Mouse (Mus musculus) liver, postnatal 0 days (tissue): ENCODE results near the gene Macrod2. TPM values are rescaled to one million over a fixed set of nuclear protein-coding genes. Genes with fewer than 3 reads are reported as not detected.

Source experiments
- ATAC-seq: fragments of 200-750 bp; cut with Nextera tagmentation; 2 replicates; pipeline ENCODE4 v1.8.0; 2017; ENCODE audit warnings: mild to moderate bottlenecking, moderate library complexity
- DNase-seq: peaks from one replicate; pipeline ENCODE4 v3.0.0-alpha.2; 2016
- H3K27ac ChIP-seq: fragments of 300-500 bp; sonication (generic); 2 replicates; pipeline ENCODE4 v1.5.1; 2014; ENCODE audit warnings: antibody characterized with exemption, moderate library complexity, mild to moderate bottlenecking, low read depth
- H3K27me3 ChIP-seq: fragments of 300-500 bp; sonication (generic); 2 replicates; pipeline ENCODE4 v1.6.1; 2014; ENCODE audit warnings: low read length, control low read depth, mixed read lengths; ENCODE audit not compliant: insufficient read depth
- H3K36me3 ChIP-seq: fragments of 300-500 bp; sonication (generic); replicated peaks from 2 replicates; pipeline ENCODE4 v1.6.1; 2014; ENCODE audit warnings: mild to moderate bottlenecking, control low read depth, low read length, moderate library complexity, mixed read lengths; ENCODE audit not compliant: insufficient read depth
- H3K4me1 ChIP-seq: fragments of 300-500 bp; sonication (generic); 2 replicates; pipeline ENCODE4 v1.6.1; 2014; ENCODE audit warnings: antibody characterized with exemption, mild to moderate bottlenecking, control low read depth; ENCODE audit not compliant: insufficient read depth
- H3K4me2 ChIP-seq: fragments of 300-500 bp; sonication (generic); 2 replicates; pipeline ENCODE4 v1.6.1; 2014; ENCODE audit warnings: low read depth, mild to moderate bottlenecking, low read length, moderate library complexity, mixed read lengths
- H3K4me3 ChIP-seq: fragments of 300-500 bp; sonication (generic); 2 replicates; pipeline ENCODE4 v1.5.1; 2014; ENCODE audit warnings: low read depth, low read length
- H3K9ac ChIP-seq: fragments of 300-500 bp; sonication (generic); replicated peaks from 2 replicates; pipeline ENCODE4 v1.6.1; 2014; ENCODE audit warnings: mild to moderate bottlenecking, moderate library complexity
- H3K9me3 ChIP-seq: fragments of 300-500 bp; sonication (generic); 2 replicates; pipeline ENCODE4 v1.6.1; 2016; ENCODE audit warnings: mild to moderate bottlenecking, control low read depth, low read length, mixed read lengths
- CTCF ChIP-seq: sonication (generic); IDR thresholded peaks from 2 replicates; pipeline ENCODE4 v1.5.1; 2016; ENCODE audit warnings: antibody characterized with exemption, low read depth
- EP300 ChIP-seq: IDR thresholded peaks from 2 replicates; pipeline ENCODE4 v1.6.1; 2016; ENCODE audit warnings: antibody characterized with exemption, low read depth, mild to moderate bottlenecking
- WGBS: fragments of 180-500 bp; shearing (Covaris S2); extraction: QIAGEN DNeasy Blood & Tissue Kit; methylation state at CpG from one replicate; pipeline ENCODE4 v1.1.7; 2014; ENCODE audit not compliant: insufficient replicate concordance; 5-methylcytosine and 5-hydroxymethylcytosine counted together
- polyA plus RNA-seq: library from polyadenylated mRNA; unstranded; fragments of >200 nt; fragmentation: Nextera tagmentation; extraction: Ambion mirVana; gene quantifications from 2 replicates; pipeline ENCODE4 v1.2.1, GENCODE M21; 2015

Macrod2 gene
- polyA plus RNA-seq, 1 experiment from 2014 or later = 9.3 TPM

DNA sequence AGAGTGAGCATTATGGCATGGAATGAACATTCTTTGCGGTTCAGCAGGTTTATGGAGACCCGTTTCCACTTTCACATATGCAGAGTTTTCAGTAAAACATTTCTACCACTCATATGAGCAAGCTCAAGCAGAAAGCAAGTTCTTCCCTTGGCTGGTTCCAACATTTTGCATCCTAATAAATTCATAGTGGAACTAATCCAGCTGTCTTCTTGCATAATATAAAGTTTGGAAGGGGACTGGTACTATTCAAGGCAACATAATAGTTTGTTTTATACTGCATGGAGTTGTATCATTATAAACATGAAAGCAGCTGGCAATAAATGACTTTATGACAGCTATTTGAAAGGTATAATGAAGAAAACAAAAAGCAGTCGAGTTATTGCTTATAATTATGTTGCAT is 1320.0 kb downstream of the Macrod2 start:
- 72% methylated on average over 3 of the region's 3 CpGs for WGBS

GRCm38 (mm10) chr2:141722531-141722930 is 1327.4 kb downstream of the Macrod2 start:
- Histone ChIP-seq H3K36me3 (no peaks in the 10 kb centered on the region), H3K9me3 (no peaks in the 10 kb centered on the region), H3K27me3 (no peaks in the 10 kb centered on the region), H3K4me1 (no peaks in the 10 kb centered on the region), H3K4me2 (no peak overlapping the region), H3K4me3 (no peak overlapping the region), H3K9ac (no peak overlapping the region), H3K27ac (no peak overlapping the region)
- 78% methylated on average over 3 of the region's 3 CpGs for WGBS
- ATAC-seq (no peak), DNase-seq (no peak)
- TF ChIP-seq EP300 (no peak), CTCF (no peak)

More for the DNA sequence above, 1320.0 kb downstream of the Macrod2 start:
- Histone ChIP-seq H3K4me1 (no peaks in the 10 kb centered on the region), H3K4me2 (no peak overlapping the region), H3K9me3 (no peaks in the 10 kb centered on the region), H3K4me3 (no peak overlapping the region), H3K9ac (no peak overlapping the region), H3K27me3 (no peaks in the 10 kb centered on the region), H3K36me3 (no peaks in the 10 kb centered on the region), H3K27ac (no peak overlapping the region)
- DNase-seq (no peak), ATAC-seq (no peak)
- no peak for TF ChIP-seq EP300
- TF ChIP-seq CTCF = no peak

GRCm38 (mm10) chr2:141728998-141729397 is 1333.9 kb downstream of the Macrod2 start:
- no peak overlapping the region for H3K4me3 ChIP-seq

GRCm38 (mm10) chr2:141736685-141737456 is 1341.8 kb downstream of the Macrod2 start:
- Histone ChIP-seq H3K9me3 (no peaks in the 10 kb centered on the region), H3K4me3 (no peak overlapping the region), H3K9ac (no peak overlapping the region), H3K4me2 (no peak overlapping the region), H3K27me3 (no peaks in the 10 kb centered on the region), H3K4me1 (no peaks in the 10 kb centered on the region), H3K36me3 (no peaks in the 10 kb centered on the region), H3K27ac (no peak overlapping the region)
- DNase-seq = no peak
- no peak for ATAC-seq
- 71% methylated on average over 5 of the region's 5 CpGs for whole genome bisulfite sequencing
- TF ChIP-seq EP300 = no peak
- no peak for TF ChIP-seq CTCF

More at GRCm38 (mm10) chr2:141728998-141729397, 1333.9 kb downstream of the Macrod2 start:
- Histone ChIP-seq H3K4me1 (no peaks in the 10 kb centered on the region), H3K4me2 (no peak overlapping the region), H3K27me3 (no peaks in the 10 kb centered on the region), H3K9me3 (no peaks in the 10 kb centered on the region), H3K9ac (no peak overlapping the region), H3K36me3 (no peaks in the 10 kb centered on the region), H3K27ac (no peak overlapping the region)
- WGBS = 64% methylated on average over 4 of the region's 4 CpGs
- no peak for ATAC-seq
- no peak for TF ChIP-seq CTCF
- no peak for DNase-seq

GRCm38 (mm10) chr2:141738702-141739101 is 1343.6 kb downstream of the Macrod2 start:
- no peaks in the 10 kb centered on the region for H3K9me3 ChIP-seq
- DNase-seq = no peak
- TF ChIP-seq EP300 (no peak), CTCF (no peak)
- no peak overlapping the region for H3K27ac ChIP-seq
- ATAC-seq = no peak
- H3K4me1 ChIP-seq = no peaks in the 10 kb centered on the region
- no peak overlapping the region for H3K9ac ChIP-seq
- no peaks in the 10 kb centered on the region for H3K36me3 ChIP-seq
- WGBS = 75% methylated on average over 1 of the region's 1 CpGs
- H3K4me2 ChIP-seq = no peak overlapping the region
- H3K4me3 ChIP-seq = no peak overlapping the region
- no peaks in the 10 kb centered on the region for H3K27me3 ChIP-seq

GRCm38 (mm10) chr2:141740318-141740717 is 1345.2 kb downstream of the Macrod2 start:
- no peak for DNase-seq

More at GRCm38 (mm10) chr2:141740318-141740717, 1345.2 kb downstream of the Macrod2 start:
- H3K36me3 ChIP-seq = no peaks in the 10 kb centered on the region
- no peaks in the 10 kb centered on the region for H3K4me1 ChIP-seq
- no peak for ATAC-seq
- no peak overlapping the region for H3K27ac ChIP-seq
- TF ChIP-seq CTCF (no peak), EP300 (no peak)
- no peak overlapping the region for H3K9ac ChIP-seq
- H3K4me3 ChIP-seq = no peak overlapping the region
- no peaks in the 10 kb centered on the region for H3K27me3 ChIP-seq
- H3K4me2 ChIP-seq = no peak overlapping the region
- 77% methylated on average over 5 of the region's 5 CpGs for WGBS
- H3K9me3 ChIP-seq = no peaks in the 10 kb centered on the region
